In the genomic region with DNA sequence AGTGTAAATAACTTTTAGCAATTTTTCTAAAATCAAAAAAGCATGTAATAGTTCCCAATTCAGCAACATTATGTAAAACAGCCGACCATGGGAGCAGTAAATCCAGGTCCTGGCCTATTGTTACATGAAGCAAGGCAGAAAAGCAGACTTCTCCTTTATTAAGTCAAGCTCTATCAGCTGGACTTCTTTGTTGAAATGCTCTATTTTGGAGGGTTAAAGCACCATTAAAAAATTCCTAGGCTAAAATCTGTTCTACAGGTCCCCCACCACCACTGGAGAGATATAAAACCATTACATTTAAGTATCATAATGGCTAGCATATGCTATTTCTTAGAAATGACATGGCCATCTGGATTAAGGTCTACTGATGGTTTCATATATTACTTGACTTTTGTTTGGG, we compare ENCODE assay signal across 29 mouse cellular contexts.
"Had no signal": no experiment of that assay in that cellular context is flagged by ENCODE, and none has a peak within 500 bp of the region (broad histone marks: within the 10 kb centered on the region; RNA-seq: fewer than 3 reads in every experiment).

No protein-coding gene starts in this region.

- H3K27ac ChIP-seq: embryonic facial prominence, embryonic 12.5 days; embryonic facial prominence, embryonic 13.5 days; embryonic facial prominence, embryonic 15.5 days; forebrain, embryonic 10.5 days; forebrain, embryonic 12.5 days; forebrain, embryonic 13.5 days; forebrain, embryonic 15.5 days; gastrocnemius, adult 2 months; heart, adult 2 months had no signal

- H3K4me1 ChIP-seq: embryonic facial prominence, embryonic 12.5 days; embryonic facial prominence, embryonic 13.5 days; embryonic facial prominence, embryonic 15.5 days; forebrain, embryonic 10.5 days; forebrain, embryonic 12.5 days had no signal

- H3K9me3 ChIP-seq: embryonic facial prominence, embryonic 12.5 days; embryonic facial prominence, embryonic 13.5 days; embryonic facial prominence, embryonic 15.5 days; forebrain, embryonic 10.5 days; forebrain, embryonic 12.5 days; forebrain, embryonic 13.5 days; forebrain, embryonic 15.5 days had no signal

- H3K9ac ChIP-seq: embryonic facial prominence, embryonic 12.5 days; embryonic facial prominence, embryonic 13.5 days; embryonic facial prominence, embryonic 15.5 days; forebrain, embryonic 12.5 days; forebrain, embryonic 13.5 days; forebrain, embryonic 15.5 days; forebrain, postnatal 0 days had no signal

- DNase-seq: cerebellum, adult 18-20 months; cerebellum, adult 2 months; cerebellum, adult 8-10 months; cerebellum, adult 9-10 months; cerebellum, adult 9-11 months; cerebellum, postnatal 10 days; cerebellum, postnatal 14 days; cerebellum, postnatal 25 days; cerebellum, postnatal 36 days; embryo, embryonic 11 days; forebrain, postnatal 0 days; gastrocnemius, adult 2 months; gastrocnemius, postnatal 10 days; gastrocnemius, postnatal 14 days; gastrocnemius, postnatal 25 days; gastrocnemius, postnatal 36 days; heart, adult 11 months; heart, adult 18-20 months; heart, adult 2 months had no signal

- H3K36me3 ChIP-seq: embryonic facial prominence, embryonic 12.5 days; embryonic facial prominence, embryonic 13.5 days; embryonic facial prominence, embryonic 15.5 days; forebrain, embryonic 10.5 days; forebrain, embryonic 12.5 days; forebrain, embryonic 15.5 days had no signal

- ATAC-seq: forebrain, embryonic 13.5 days; forebrain, embryonic 14.5 days; forebrain, embryonic 15.5 days; forebrain, embryonic 16.5 days; forebrain, postnatal 0 days had no signal

- H3K4me3 ChIP-seq: embryonic facial prominence, embryonic 12.5 days; embryonic facial prominence, embryonic 13.5 days; embryonic facial prominence, embryonic 15.5 days; erythroblast, embryonic 14.5 days; forebrain, embryonic 10.5 days; forebrain, embryonic 12.5 days; forebrain, embryonic 13.5 days; forebrain, embryonic 15.5 days; gastrocnemius, adult 2 months; heart, adult 2 months had no signal

- H3K27me3 ChIP-seq: embryonic facial prominence, embryonic 12.5 days; embryonic facial prominence, embryonic 13.5 days; embryonic facial prominence, embryonic 15.5 days; forebrain, embryonic 12.5 days; forebrain, embryonic 13.5 days; forebrain, embryonic 15.5 days had no signal

- H3K4me2 ChIP-seq: embryonic facial prominence, embryonic 12.5 days; embryonic facial prominence, embryonic 13.5 days; embryonic facial prominence, embryonic 15.5 days; forebrain, embryonic 12.5 days; forebrain, embryonic 13.5 days; forebrain, embryonic 15.5 days had no signal
